Mouse (Mus musculus): ENCODE data around the gene Bmp2k.

GRCm38 (mm10) chr5:97087746-97088145 is 90.3 kb downstream of the Bmp2k start:
- TF ChIP-seq POLR2A (IDR thresholded peaks at IDR 0.05; ENCODE audit: borderline replicate concordance, extremely low read depth, low read depth, low read length) (no peak), CTCF (IDR thresholded peaks at IDR 0.05; ENCODE audit: insufficient read depth, low read length) (no peak)
